Mouse (Mus musculus) adrenal gland, postnatal 36 days (tissue): ENCODE data around the gene Etfbkmt. TPM values are rescaled to one million over a fixed set of nuclear protein-coding genes. Genes with fewer than 3 reads are reported as not detected.
A peak's percentile ranks its signal among the peaks of the same experiment; 100 is the strongest.
"Not testable (repeated sequence)": the region's sequence is repeated elsewhere in the genome, so short reads cannot be mapped to it uniquely, and the experiment has no call there.

ENCODE experiments used
- DNase-seq, 2 experiments: peaks; one replicate each; pipeline ENCODE4 v3.0.0; 2021; ENCODE audit warnings: mixed read lengths in 1 of 2
- total RNA-seq, 2 experiments: library from RNA; stranded (reverse); gene quantifications; 2 replicates each; pipeline ENCODE4 v1.2.3; 2021

Etfbkmt gene
- total RNA-seq, 2 experiments from 2014 or later, result 17.6 to 28.1 TPM

- DNase-seq, result peak in 1 of 2 experiments; percentile 56
Observed at GRCm38 (mm10) chr6:149132311-149133077, 7.2 kb upstream of the Etfbkmt start.

- DNase-seq, result no peak
Observed at GRCm38 (mm10) chr6:149134391-149135150, 5.1 kb upstream of the Etfbkmt start.

GRCm38 (mm10) chr6:149135631-149136030 is 4.0 kb upstream of the Etfbkmt start:
- DNase-seq, result no peak

- no peak for DNase-seq
Observed at GRCm38 (mm10) chr6:149137936-149138335, 1.7 kb upstream of the Etfbkmt start.

GRCm38 (mm10) chr6:149139011-149139410 is 638 bp upstream of the Etfbkmt start:
- no peak for DNase-seq

GRCm38 (mm10) chr6:149141393-149142173 is 1.9 kb downstream of the Etfbkmt start:
- peak; percentile 87 to 90 for DNase-seq

GRCm38 (mm10) chr6:149145143-149145542 is 5.5 kb downstream of the Etfbkmt start:
- no peak for DNase-seq

GRCm38 (mm10) chr6:149148436-149149229 is 9.0 kb downstream of the Etfbkmt start:
- no peak for DNase-seq

GRCm38 (mm10) chr6:149152119-149152518 is 12.5 kb downstream of the Etfbkmt start:
- DNase-seq, result no peak

- DNase-seq, result no peak
Observed at GRCm38 (mm10) chr6:149153473-149154115, 13.9 kb downstream of the Etfbkmt start.

GRCm38 (mm10) chr6:149154116-149155030 is 14.7 kb downstream of the Etfbkmt start:
- no peak for DNase-seq

GRCm38 (mm10) chr6:149155031-149155841 is 15.6 kb downstream of the Etfbkmt start:
- DNase-seq, result peak in 1 of 2 experiments; percentile 19

- not testable (repeated sequence) for DNase-seq
Observed at GRCm38 (mm10) chr6:149167038-149167437, 27.4 kb downstream of the Etfbkmt start.

- DNase-seq, result no peak
Observed at GRCm38 (mm10) chr6:149167672-149168071, 28.0 kb downstream of the Etfbkmt start.

GRCm38 (mm10) chr6:149168436-149168835 is 28.8 kb downstream of the Etfbkmt start:
- DNase-seq, result no peak

GRCm38 (mm10) chr6:149169965-149170364 is 30.3 kb downstream of the Etfbkmt start:
- DNase-seq, result not testable (repeated sequence)

GRCm38 (mm10) chr6:149173831-149174625 is 34.4 kb downstream of the Etfbkmt start:
- DNase-seq, result peak; percentile 20 to 41

GRCm38 (mm10) chr6:149174932-149175570 is 35.4 kb downstream of the Etfbkmt start:
- peak; percentile 25 to 48 for DNase-seq
